Mouse (Mus musculus): ENCODE results near the gene Apobec3. TPM values are rescaled to one million over a fixed set of nuclear protein-coding genes. Genes with fewer than 3 reads are reported as not detected.

The Apobec3 gene
- polyA plus RNA-seq (2017; shearing (Covaris generic)): 225 TPM

GRCm38 (mm10) chr15:79891436-79892212, at the start of gene Apobec3:
Gene Apobec3, plus strand, starts transcription at chr15:79891659.

Other genes starting within 250 kb of the Apobec3 start
- 0.24 TPM for gene Fam227a, start 232.7 kb upstream of the Apobec3 start, polyA plus RNA-seq (2017; shearing (Covaris generic))
- gene Cby1, start 232.5 kb upstream of the Apobec3 start, polyA plus RNA-seq (2017; shearing (Covaris generic)): 3.7 TPM
- gene Tomm22, start 220.8 kb upstream of the Apobec3 start, polyA plus RNA-seq (2017; shearing (Covaris generic)): 160 TPM
- 64.5 TPM for gene Josd1, start 203.7 kb upstream of the Apobec3 start, polyA plus RNA-seq (2017; shearing (Covaris generic))
- gene Gtpbp1, start 200.8 kb upstream of the Apobec3 start, polyA plus RNA-seq (2017; shearing (Covaris generic)): 125 TPM
- 81.5 TPM for gene Sun2, start 149.1 kb upstream of the Apobec3 start, polyA plus RNA-seq (2017; shearing (Covaris generic))
- 5.9 TPM for gene Dnal4, start 113.8 kb upstream of the Apobec3 start, polyA plus RNA-seq (2017; shearing (Covaris generic))
- 0.45 TPM for gene Nptxr, start 86.9 kb upstream of the Apobec3 start, polyA plus RNA-seq (2017; shearing (Covaris generic))
- gene Npcd, start 57.4 kb upstream of the Apobec3 start, polyA plus RNA-seq (2017; shearing (Covaris generic)): not detected
- gene Cbx6, start 57.0 kb upstream of the Apobec3 start, polyA plus RNA-seq (2017; shearing (Covaris generic)): 17.2 TPM
- 170 TPM for gene Cbx7, start 79.5 kb downstream of the Apobec3 start, polyA plus RNA-seq (2017; shearing (Covaris generic))
- 0.19 TPM for gene Pdgfb, start 123.3 kb downstream of the Apobec3 start, polyA plus RNA-seq (2017; shearing (Covaris generic))
- not detected for gene Syngr1, start 199.7 kb downstream of the Apobec3 start, polyA plus RNA-seq (2017; shearing (Covaris generic))
- 1,599 TPM for gene Rpl3, start 200.2 kb downstream of the Apobec3 start, polyA plus RNA-seq (2017; shearing (Covaris generic))
- gene Tab1, start 241.5 kb downstream of the Apobec3 start, polyA plus RNA-seq (2017; shearing (Covaris generic)): 15.1 TPM

Measured in effector memory CD4-positive, alpha-beta T cell, adult 5 months (primary cell).